Mouse (Mus musculus) spleen, adult 2 months (tissue): ENCODE results near the gene Gm20388.

Source experiments
- CTCF ChIP-seq: fragments of 200-500 bp; IDR thresholded peaks from 2 replicates; pipeline ENCODE4 v1.5.1; 2011; ENCODE audit warnings: mild to moderate bottlenecking, inconsistent platforms; ENCODE audit not compliant: insufficient read depth, insufficient read length, insufficient replicate concordance; ENCODE audit errors: extremely low read depth
- POLR2A ChIP-seq: fragments of 200-500 bp; IDR thresholded peaks from 2 replicates; pipeline ENCODE4 v1.6.1; 2011; ENCODE audit warnings: low read depth, low read length, inconsistent platforms

DNA sequence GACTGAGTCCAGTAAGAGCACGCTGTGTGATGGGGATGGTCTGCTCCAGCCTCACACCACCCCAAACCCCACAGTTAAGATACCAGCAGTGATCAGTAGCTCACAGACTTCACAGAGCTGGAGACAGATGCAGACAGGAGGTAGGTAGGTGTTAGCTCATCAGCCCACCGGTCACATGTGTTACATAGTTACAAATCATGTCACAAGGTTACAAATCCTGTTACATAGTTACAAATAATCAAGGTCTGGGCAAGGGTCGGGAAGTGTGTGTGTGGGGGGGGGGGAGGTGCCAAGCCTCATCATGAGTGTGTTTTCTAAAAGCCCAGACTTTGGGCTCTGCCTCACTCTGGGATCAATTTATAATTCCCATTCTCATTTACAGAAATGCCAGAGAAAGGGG lies 4450.3 kb downstream of the Gm20388 start:
- TF ChIP-seq CTCF (no peak), POLR2A (no peak)
